Mouse (Mus musculus): ENCODE measurements around the gene Atp13a3.
"Not testable (repeated sequence)": the region's sequence is repeated elsewhere in the genome, so short reads cannot be mapped to it uniquely, and the experiment has no call there.

Gene Atp13a3

DNA sequence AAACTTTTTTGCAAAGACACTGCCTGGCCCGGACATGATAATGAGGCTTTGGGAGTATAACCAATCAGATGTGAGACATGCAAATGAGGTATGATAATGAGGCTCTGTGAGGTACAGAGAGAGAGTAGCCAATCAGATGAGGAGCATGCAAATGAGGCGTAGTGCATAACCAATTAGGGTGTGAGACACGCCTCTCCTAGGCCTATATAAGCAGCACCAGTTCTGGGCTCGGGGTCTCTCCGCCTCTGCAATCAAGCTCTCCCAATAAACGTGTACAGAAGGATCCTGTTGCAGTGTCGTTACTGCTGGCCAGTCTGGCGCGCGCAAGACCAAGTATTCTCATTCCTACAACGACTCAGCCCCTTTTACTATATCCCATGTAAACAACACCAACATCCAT lies 52.3 kb downstream of the Atp13a3 start:
- not testable (repeated sequence) for DNase-seq (ENCODE audit: low read depth, low spot score)

GRCm38 (mm10) chr16:30314236-30314635 lies 91.5 kb downstream of the Atp13a3 start:
- peak; percentile 55 for DNase-seq (ENCODE audit: low read depth, low spot score)

DNA sequence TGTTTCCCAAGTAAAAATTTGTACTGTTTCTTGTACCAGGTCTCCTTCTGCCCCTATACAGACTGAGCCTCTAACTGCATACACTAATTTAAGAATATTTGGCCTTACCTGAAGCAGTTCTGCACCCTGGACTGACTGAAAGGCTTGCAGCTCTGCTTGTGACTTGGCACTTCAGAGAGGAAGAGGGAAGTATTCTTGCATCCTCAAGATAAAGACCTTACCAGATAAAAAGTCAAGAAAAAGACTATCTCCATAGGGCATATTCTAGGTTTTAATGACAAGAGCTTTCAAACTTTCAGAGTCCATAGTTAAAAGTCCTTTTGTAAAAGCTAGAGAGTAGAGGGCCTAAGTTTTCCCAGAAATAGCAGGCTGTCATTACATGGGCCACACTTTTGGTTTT lies 95.1 kb downstream of the Atp13a3 start, which contains the start of gene Gp5:
Gene Gp5 (minus strand): TSS at position 133 of the 400 bp plus-strand sequence.
- DNase-seq (ENCODE audit: low read depth, low spot score) = no peak

- no peak for DNase-seq (ENCODE audit: low read depth, low spot score)
These were observed 95.6 kb downstream of the Atp13a3 start for GRCm38 (mm10) chr16:30310171-30310515.

GRCm38 (mm10) chr16:30309395-30310170 lies 96.2 kb downstream of the Atp13a3 start:
- DNase-seq (ENCODE audit: low read depth, low spot score) = peak; percentile 36

DNA sequence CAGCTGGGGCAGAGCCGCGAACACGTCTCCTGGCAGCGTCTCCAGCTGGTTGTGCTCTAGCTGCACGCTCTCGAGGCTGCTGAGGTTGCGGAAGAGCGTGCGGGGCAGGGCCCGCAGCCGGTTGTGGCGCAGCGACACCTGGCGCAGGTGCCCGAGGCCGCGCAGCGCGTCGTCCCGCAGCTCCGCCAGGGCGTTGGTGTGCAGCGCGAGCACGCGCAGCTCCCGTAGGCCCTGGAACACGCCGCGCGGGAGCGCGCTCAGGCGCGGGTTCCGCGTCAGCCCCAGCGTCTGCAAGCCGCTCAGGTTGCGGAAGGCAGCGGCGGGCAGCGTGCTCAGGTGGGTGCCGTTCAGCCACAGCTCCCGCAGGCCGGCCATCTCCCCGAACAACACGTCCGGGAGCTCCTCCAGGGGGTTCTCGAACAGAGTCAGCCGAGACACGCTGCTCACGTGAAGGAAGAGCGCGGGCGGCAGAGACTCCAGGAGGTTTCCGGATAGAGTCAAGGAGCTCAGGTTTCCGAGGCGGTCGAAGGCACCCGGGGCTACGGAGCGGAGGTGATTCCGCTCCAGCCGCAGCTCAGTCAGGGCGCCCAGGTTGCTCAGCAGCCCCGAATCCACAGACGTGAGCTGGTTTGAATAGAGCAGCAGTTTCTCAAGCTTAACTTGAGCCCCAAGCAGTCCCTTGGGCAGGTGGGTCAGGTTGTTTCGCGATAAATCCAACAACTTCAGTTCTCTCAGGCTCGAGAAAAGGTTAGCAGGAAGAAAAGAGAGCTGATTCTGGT lies 97.0 kb downstream of the Atp13a3 start:
- DNase-seq (ENCODE audit: low read depth, low spot score) = peak; percentile 65

DNA sequence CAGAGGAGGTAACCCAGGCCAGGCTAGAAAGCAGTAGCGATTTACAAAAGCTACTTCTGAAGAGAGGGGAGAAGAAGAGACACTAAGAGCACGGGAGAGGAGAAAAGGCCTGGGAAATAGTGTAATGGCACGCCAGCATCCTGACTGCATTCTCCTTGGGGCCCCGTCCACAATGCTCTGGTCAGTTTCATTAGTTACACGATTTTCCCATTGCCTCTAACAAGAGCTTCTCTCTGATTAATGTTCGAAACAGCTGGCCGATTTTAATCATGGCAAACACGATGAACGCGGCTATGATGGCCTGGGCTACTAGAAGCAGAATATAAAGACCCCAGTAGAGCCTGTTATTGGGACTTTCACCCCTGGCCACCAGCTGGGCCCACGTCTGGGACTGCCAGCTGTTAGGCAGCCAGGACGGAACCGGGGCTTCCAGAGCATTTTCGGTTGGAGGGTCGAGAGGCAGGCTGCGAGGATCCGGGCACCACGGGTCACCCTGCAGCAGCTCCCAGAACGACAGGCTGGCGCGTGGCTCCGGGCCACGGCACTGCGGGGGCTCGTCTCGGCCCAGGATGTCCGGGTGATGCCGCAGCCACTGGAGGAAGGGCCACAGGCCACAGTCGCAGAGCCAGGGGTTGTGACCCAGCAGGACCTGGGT lies 97.7 kb downstream of the Atp13a3 start:
- no peak for DNase-seq (ENCODE audit: low read depth, low spot score)

DNA sequence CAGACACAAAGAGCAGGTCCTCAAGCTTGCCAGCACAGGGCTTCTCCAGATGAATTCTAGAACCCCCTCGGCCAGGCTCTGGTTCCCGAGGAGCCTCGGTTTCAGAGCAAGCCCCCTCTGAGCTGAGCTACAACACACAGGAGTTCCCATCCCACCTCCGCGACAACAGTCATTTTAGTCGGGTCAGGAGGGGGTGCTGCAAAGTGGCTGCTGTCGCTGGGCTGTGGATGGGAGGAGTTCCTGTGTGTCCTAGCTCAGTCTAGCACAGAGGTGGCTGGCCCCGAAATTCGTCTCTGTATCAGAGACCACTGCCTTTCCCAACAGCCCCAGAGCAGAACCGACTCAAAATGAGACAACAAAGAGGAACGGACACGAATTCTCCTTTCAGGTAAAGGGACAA lies 98.5 kb downstream of the Atp13a3 start:
- DNase-seq (ENCODE audit: low read depth, low spot score) = no peak

GRCm38 (mm10) chr16:30306102-30306501 lies 99.7 kb downstream of the Atp13a3 start:
- DNase-seq (ENCODE audit: low read depth, low spot score) = no peak

GRCm38 (mm10) chr16:30304236-30304635 lies 101.5 kb downstream of the Atp13a3 start:
- no peak for DNase-seq (ENCODE audit: low read depth, low spot score)

DNA sequence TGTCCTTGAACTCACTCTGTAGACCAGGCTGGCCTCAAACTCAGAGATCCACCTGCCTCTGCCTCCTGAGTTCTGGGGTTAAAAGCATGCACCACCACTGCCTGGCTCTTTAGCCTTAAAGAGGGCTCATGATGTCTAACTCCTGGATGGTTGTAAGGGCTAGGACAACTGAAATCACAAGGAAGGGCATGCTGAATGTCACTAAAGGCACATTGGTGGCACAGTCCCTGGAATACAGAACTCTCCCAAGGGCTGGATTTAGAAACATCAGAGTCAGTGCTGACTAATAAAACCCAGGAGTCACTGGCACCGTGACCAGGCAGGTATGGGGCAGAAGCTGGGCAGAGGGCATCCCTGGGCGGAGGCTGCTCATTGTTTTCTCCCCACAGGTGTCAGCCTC lies 102.4 kb downstream of the Atp13a3 start:
- no peak for DNase-seq (ENCODE audit: low read depth, low spot score)

DNA sequence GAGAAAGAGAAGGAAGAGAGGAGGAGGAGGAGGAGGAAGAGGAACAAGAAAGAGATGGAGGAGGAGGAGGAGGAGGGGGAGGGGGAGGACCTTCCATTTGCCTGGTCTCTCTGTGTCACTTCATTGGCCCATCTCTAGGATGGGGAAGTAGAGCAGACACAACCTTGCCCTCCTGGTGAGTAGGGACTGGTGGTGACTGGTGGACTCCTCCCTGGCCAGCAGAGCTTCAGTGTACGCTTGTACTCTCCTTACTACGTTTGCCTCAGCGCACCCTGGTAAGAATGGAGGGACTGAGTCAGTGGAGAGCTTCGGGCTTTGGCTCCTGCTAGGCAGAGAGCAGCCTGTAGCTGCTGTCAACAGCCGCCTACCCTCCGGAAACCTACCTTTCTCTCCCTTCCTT lies 103.1 kb downstream of the Atp13a3 start:
- no peak for DNase-seq (ENCODE audit: low read depth, low spot score)

DNA sequence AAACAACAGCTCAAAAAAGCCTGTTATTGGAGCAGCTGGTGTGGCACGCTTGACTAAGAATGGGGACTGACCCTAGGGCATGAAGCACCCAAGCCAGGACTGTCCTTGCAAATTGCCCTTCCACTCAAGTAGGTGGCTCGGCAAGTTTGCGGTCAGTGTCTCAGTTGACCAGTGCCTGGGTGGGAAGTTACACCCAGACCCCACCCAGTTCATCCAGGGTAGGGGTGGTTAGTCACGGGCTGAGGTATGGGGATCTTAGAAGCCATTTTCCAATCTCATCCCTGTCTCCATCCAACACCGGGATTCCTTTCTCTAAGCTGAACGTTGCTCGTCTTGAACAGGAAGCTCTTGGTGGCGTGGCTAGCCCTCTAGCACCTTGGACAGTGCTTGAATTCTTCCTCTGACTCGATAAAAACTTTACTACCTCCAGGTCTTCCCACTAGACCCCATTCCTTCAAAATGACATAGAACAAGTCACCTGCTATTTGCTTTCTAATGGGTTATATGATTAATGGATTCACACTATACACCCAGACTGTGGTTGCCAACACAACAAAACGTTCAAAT lies 106.0 kb downstream of the Atp13a3 start:
- no peak for DNase-seq (ENCODE audit: low read depth, low spot score)

GRCm38 (mm10) chr16:30297450-30297849 lies 108.3 kb downstream of the Atp13a3 start:
- no peak for DNase-seq (ENCODE audit: low read depth, low spot score)

- no peak for DNase-seq (ENCODE audit: low read depth, low spot score)
These were observed 109.0 kb downstream of the Atp13a3 start for GRCm38 (mm10) chr16:30296601-30297275.

GRCm38 (mm10) chr16:30295106-30295505 lies 110.7 kb downstream of the Atp13a3 start:
- no peak for DNase-seq (ENCODE audit: low read depth, low spot score)

- no peak for DNase-seq (ENCODE audit: low read depth, low spot score)
These were observed 115.3 kb downstream of the Atp13a3 start for GRCm38 (mm10) chr16:30290436-30290835.

DNA sequence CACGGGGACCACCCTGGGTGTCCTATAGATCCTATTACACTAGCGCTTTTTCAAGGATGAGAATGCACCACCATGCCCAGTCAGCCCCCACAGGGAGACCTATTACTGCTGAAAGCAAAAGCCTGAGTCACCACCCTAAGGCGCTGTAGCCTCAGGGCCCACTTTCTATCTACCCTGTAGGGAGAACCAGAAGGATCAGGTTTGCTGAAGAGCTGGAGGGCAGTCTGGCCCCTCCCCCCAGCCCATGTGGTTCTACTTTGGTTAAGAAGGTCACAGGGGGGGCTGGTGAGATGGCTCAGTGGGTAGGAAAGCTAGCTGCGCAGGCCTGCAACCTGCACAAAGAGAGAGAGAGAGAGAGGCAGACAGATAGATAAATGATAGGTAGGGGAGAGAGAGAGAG lies 120.1 kb downstream of the Atp13a3 start:
- no peak for DNase-seq (ENCODE audit: low read depth, low spot score)

DNA sequence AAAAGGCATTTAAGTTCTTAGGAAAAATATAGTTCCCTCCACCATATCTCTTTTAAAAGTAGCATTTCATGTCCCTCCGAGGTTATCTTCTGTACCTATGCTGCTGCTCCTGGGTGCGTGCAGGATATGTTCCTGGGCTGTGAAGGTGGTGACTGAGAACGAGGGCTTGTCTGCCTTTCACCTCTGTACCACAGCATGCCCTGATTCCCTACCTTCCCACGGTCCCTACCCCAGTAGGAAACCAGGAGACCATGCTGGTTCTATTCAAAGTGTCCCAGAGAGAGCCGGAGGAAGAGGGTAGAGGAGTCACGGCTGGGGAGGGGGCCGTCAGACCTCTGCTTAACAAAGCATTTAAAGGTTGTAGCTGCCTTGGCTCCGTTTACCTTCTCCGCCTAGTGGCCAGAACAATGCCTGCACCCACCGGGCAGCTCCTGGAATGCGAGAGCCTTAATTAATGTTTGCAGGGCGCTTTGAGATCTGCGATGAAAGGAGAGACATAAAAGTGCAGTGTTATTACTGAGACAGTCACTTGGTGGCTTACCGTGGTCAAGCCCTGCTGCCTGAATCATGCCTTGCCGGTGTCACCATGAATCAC lies 121.9 kb downstream of the Atp13a3 start:
- peak; percentile 63 for DNase-seq (ENCODE audit: low read depth, low spot score)

DNA sequence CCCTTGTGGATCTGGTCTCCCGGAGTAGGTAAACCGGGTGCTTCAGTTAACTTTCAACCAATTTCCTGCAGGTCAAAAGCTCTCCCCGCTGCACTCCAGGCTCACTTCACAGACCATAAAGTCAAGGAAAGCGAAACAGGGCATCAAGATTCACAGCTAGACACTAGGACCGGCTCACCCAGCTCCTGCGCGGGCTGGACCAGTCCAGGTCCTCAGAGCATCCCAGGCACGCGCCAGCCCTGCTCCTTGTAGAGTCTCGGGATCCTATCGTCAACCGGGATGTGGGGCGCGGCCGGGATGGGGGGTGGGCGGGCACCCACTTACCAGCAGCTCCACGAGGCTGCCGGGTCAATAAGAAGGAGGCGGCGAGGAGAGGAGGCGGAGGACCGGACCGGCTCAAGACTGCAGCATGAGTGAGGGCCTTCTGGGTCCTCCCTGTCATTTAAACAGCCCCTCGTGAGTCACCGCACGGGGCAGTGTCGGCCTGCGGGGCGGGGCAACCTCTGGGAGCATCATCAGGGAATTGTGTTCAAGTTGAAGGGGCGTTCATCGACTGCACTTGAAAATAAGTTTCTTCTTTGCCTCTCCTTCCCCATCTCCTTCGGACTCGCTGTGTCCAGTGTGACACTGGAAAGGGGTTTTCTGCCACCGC lies 122.8 kb downstream of the Atp13a3 start, which contains the start of gene Lrrc15:
Gene Lrrc15 (minus strand): TSS at position 413 of the 652 bp plus-strand sequence.
- peak; percentile 10 for DNase-seq (ENCODE audit: low read depth, low spot score)

Measured in CD4-positive, CD25-positive, alpha-beta regulatory T cell, adult 2 months (primary cell).